Mouse (Mus musculus) splenic B cell, adult 2 months (primary cell): ENCODE measurements at regions not wholly inside any gene's neighbourhood (a gene's known extent, or its start where the extent isn't known, plus 50 kb on each side); places are given as distances from the start of the nearest gene placed in this dataset.

Experiments
- DNase-seq: peaks from one replicate; pipeline ENCODE4 v3.0.0-alpha.2; 2011; ENCODE audit warnings: low read depth, low spot score
- H3K27me3 ChIP-seq: 2 replicates; pipeline ENCODE4 v1.6.1; 2012; ENCODE audit warnings: mild to moderate bottlenecking, low read length, moderate library complexity, mixed read lengths; ENCODE audit not compliant: control insufficient read depth, poor library complexity, insufficient read depth, severe bottlenecking
- H3K36me3 ChIP-seq: 2 replicates; pipeline ENCODE4 v1.6.1; 2012; ENCODE audit warnings: mild to moderate bottlenecking, low read length, moderate library complexity, mixed read lengths; ENCODE audit not compliant: control insufficient read depth, poor library complexity, insufficient read depth, severe bottlenecking

GRCm38 (mm10) chr1:105105211-105105610 is 251.3 kb downstream of the Rnf152 start:
- no peak for DNase-seq
- no peaks in the 10 kb centered on the region for H3K27me3 ChIP-seq

GRCm38 (mm10) chr1:105095091-105095490 is 261.4 kb downstream of the Rnf152 start:
- no peak for DNase-seq
- Histone ChIP-seq H3K36me3 (no peaks in the 10 kb centered on the region), H3K27me3 (no peaks in the 10 kb centered on the region)

More at GRCm38 (mm10) chr1:105105211-105105610, 251.3 kb downstream of the Rnf152 start:
- no peaks in the 10 kb centered on the region for H3K36me3 ChIP-seq

GRCm38 (mm10) chr1:105094500-105094899 is 262.0 kb downstream of the Rnf152 start:
- no peak for DNase-seq
- Histone ChIP-seq H3K36me3 (no peaks in the 10 kb centered on the region), H3K27me3 (no peaks in the 10 kb centered on the region)

- no peaks in the 10 kb centered on the region for H3K27me3 ChIP-seq
- H3K36me3 ChIP-seq = no peaks in the 10 kb centered on the region
- no peak for DNase-seq
Measured at GRCm38 (mm10) chr1:105093875-105094274, 262.6 kb downstream of the Rnf152 start.

GRCm38 (mm10) chr1:105093012-105093411 is 263.5 kb downstream of the Rnf152 start:
- Histone ChIP-seq H3K27me3 (no peaks in the 10 kb centered on the region), H3K36me3 (no peaks in the 10 kb centered on the region)
- no peak for DNase-seq

GRCm38 (mm10) chr1:105092309-105092904 is 264.1 kb downstream of the Rnf152 start:
- Histone ChIP-seq H3K27me3 (no peaks in the 10 kb centered on the region), H3K36me3 (no peaks in the 10 kb centered on the region)
- DNase-seq = peak; percentile 7

GRCm38 (mm10) chr1:105088765-105089520 is 267.6 kb downstream of the Rnf152 start:
- DNase-seq = no peak
- no peaks in the 10 kb centered on the region for H3K36me3 ChIP-seq

GRCm38 (mm10) chr1:105087623-105088022 is 268.9 kb downstream of the Rnf152 start:
- no peak for DNase-seq
- Histone ChIP-seq H3K27me3 (no peaks in the 10 kb centered on the region), H3K36me3 (no peaks in the 10 kb centered on the region)

More at GRCm38 (mm10) chr1:105088765-105089520, 267.6 kb downstream of the Rnf152 start:
- no peaks in the 10 kb centered on the region for H3K27me3 ChIP-seq

GRCm38 (mm10) chr1:105084556-105084955 is 272.0 kb downstream of the Rnf152 start:
- Histone ChIP-seq H3K36me3 (no peaks in the 10 kb centered on the region), H3K27me3 (no peaks in the 10 kb centered on the region)

GRCm38 (mm10) chr1:105083551-105084103 is 272.9 kb downstream of the Rnf152 start:
- H3K36me3 ChIP-seq = no peaks in the 10 kb centered on the region
- no peaks in the 10 kb centered on the region for H3K27me3 ChIP-seq
- no peak for DNase-seq

More at GRCm38 (mm10) chr1:105084556-105084955, 272.0 kb downstream of the Rnf152 start:
- no peak for DNase-seq

GRCm38 (mm10) chr1:105082823-105083550 is 273.5 kb downstream of the Rnf152 start:
- Histone ChIP-seq H3K36me3 (no peaks in the 10 kb centered on the region), H3K27me3 (no peaks in the 10 kb centered on the region)
- DNase-seq = no peak

GRCm38 (mm10) chr1:105081942-105082341 is 274.6 kb downstream of the Rnf152 start:
- no peak for DNase-seq
- Histone ChIP-seq H3K27me3 (no peaks in the 10 kb centered on the region), H3K36me3 (no peaks in the 10 kb centered on the region)

- no peaks in the 10 kb centered on the region for H3K27me3 ChIP-seq
- no peak for DNase-seq
- H3K36me3 ChIP-seq = no peaks in the 10 kb centered on the region
Measured at GRCm38 (mm10) chr1:105079437-105079836, 277.1 kb downstream of the Rnf152 start.

- H3K36me3 ChIP-seq = no peaks in the 10 kb centered on the region
- H3K27me3 ChIP-seq = no peaks in the 10 kb centered on the region
- DNase-seq = no peak
Measured at GRCm38 (mm10) chr1:105075728-105076127, 280.8 kb downstream of the Rnf152 start.

GRCm38 (mm10) chr1:105074326-105074725 is 282.2 kb downstream of the Rnf152 start:
- Histone ChIP-seq H3K27me3 (no peaks in the 10 kb centered on the region), H3K36me3 (no peaks in the 10 kb centered on the region)
- DNase-seq = no peak
